Mouse (Mus musculus) CH12.LX (cell line): ENCODE results near the gene Cfc1. TPM values are rescaled to one million over a fixed set of nuclear protein-coding genes. Genes with fewer than 3 reads are reported as not detected.
A peak's percentile ranks its signal among the peaks of the same experiment; 100 is the strongest.

Experiments
- DNase-seq: peaks from one replicate; pipeline ENCODE4 v3.0.0-alpha.2; 2013; ENCODE audit errors: extremely low read depth
- H3K27ac ChIP-seq: 2 replicates; pipeline ENCODE4 v1.5.1; 2012; ENCODE audit warnings: low read depth, mild to moderate bottlenecking, control low read depth, moderate library complexity; ENCODE audit not compliant: insufficient read depth
- H3K27me3 ChIP-seq: replicated peaks from 2 replicates; pipeline ENCODE3; 2012; ENCODE audit warnings: inconsistent platforms
- H3K36me3 ChIP-seq, 2 experiments: replicated peaks in 1 of 2; 2 replicates each; pipeline versions ENCODE3 to v1.6.1; 2012; ENCODE audit warnings: inconsistent platforms in 1 of 2, low read length in 1 of 2, mild to moderate bottlenecking in 1 of 2, mixed read lengths in 1 of 2, moderate library complexity in 1 of 2; ENCODE audit not compliant: control insufficient read depth in 1 of 2, insufficient read depth in 1 of 2
- H3K4me1 ChIP-seq, 2 experiments: 2 replicates each; pipeline ENCODE4 v1.6.1; 2012; ENCODE audit warnings: inconsistent platforms in 1 of 2, moderate library complexity in 1 of 2; ENCODE audit not compliant: insufficient read depth in 2 of 2, control insufficient read depth in 1 of 2
- H3K4me2 ChIP-seq: 2 replicates; pipeline ENCODE4 v1.6.1; 2012; ENCODE audit warnings: low read depth, mild to moderate bottlenecking, control low read depth; ENCODE audit not compliant: poor library complexity, insufficient read depth, severe bottlenecking
- H3K4me3 ChIP-seq, 3 experiments: fragments of 150-350 bp in 1 of 3; sonication (generic) in 1 of 3; replicated peaks in 1 of 3; 2 replicates each; pipeline versions ENCODE3 to v1.5.1; 2011 to 2012; ENCODE audit warnings: low read depth in 2 of 3, low read length in 2 of 3, mild to moderate bottlenecking in 2 of 3, moderate library complexity in 2 of 3, control low read depth in 1 of 3, improper control_type of control experiment in 1 of 3, inconsistent platforms in 1 of 3, mixed read lengths in 1 of 3; ENCODE audit not compliant: poor library complexity in 1 of 3
- H3K79me2 ChIP-seq: replicated peaks from 2 replicates; pipeline ENCODE4 v1.6.1; 2012; ENCODE audit warnings: mild to moderate bottlenecking, moderate library complexity; ENCODE audit not compliant: control insufficient read depth, poor library complexity, insufficient read depth, severe bottlenecking; ENCODE audit errors: extremely low read depth
- H3K9ac ChIP-seq: 2 replicates; pipeline ENCODE4 v1.6.1; 2012; ENCODE audit warnings: low read depth, mild to moderate bottlenecking, control low read depth, moderate library complexity; ENCODE audit not compliant: insufficient read depth
- H3K9me3 ChIP-seq: replicated peaks from 2 replicates; pipeline ENCODE3; 2012; ENCODE audit warnings: low read length, inconsistent platforms, mixed read lengths
- BHLHE40 ChIP-seq: IDR thresholded peaks from 2 replicates; pipeline ENCODE4 v1.6.1; 2011; ENCODE audit warnings: mild to moderate bottlenecking, low read depth, low read length, improper control_type of control experiment
- CHD2 ChIP-seq: IDR thresholded peaks from 2 replicates; pipeline ENCODE4 v1.6.1; 2011; ENCODE audit warnings: low read length, improper control_type of control experiment
- E2F4 ChIP-seq: IDR thresholded peaks from 2 replicates; pipeline ENCODE4 v1.6.1; 2011; ENCODE audit warnings: low read depth, low read length, improper control_type of control experiment; ENCODE audit not compliant: insufficient replicate concordance
- EP300 ChIP-seq: IDR thresholded peaks from 2 replicates; pipeline ENCODE4 v1.6.1; 2011; ENCODE audit warnings: low read length, improper control_type of control experiment
- IRF4 ChIP-seq: IDR thresholded peaks from 2 replicates; pipeline ENCODE4 v1.6.1; 2014; ENCODE audit warnings: low read depth, mild to moderate bottlenecking, inconsistent platforms, low read length, improper control_type of control experiment
- JUND ChIP-seq: conservative IDR thresholded peaks from 2 replicates; pipeline ENCODE4 v1.6.1; 2011; ENCODE audit warnings: low read depth, low read length, improper control_type of control experiment
- MAX ChIP-seq: IDR thresholded peaks from 2 replicates; pipeline ENCODE4 v1.6.1; 2011; ENCODE audit warnings: low read length, improper control_type of control experiment
- MAZ ChIP-seq: IDR thresholded peaks from 2 replicates; pipeline ENCODE4 v1.6.1; 2012; ENCODE audit warnings: low read depth, mild to moderate bottlenecking, inconsistent platforms, low read length, improper control_type of control experiment, moderate library complexity
- MXI1 ChIP-seq: IDR thresholded peaks from 2 replicates; pipeline ENCODE4 v1.6.1; 2011; ENCODE audit warnings: mild to moderate bottlenecking, low read depth, low read length, improper control_type of control experiment
- MYC ChIP-seq: IDR thresholded peaks from 2 replicates; pipeline ENCODE4 v1.6.1; 2011; ENCODE audit warnings: low read depth, mild to moderate bottlenecking, improper control_type of control experiment, low read length
- NELFE ChIP-seq: IDR thresholded peaks from 2 replicates; pipeline ENCODE4 v1.6.1; 2011; ENCODE audit warnings: low read depth, low read length, improper control_type of control experiment
- PAX5 ChIP-seq: IDR thresholded peaks from 2 replicates; pipeline ENCODE4 v1.6.1; 2012; ENCODE audit warnings: low read length, inconsistent platforms, mixed read lengths
- POLR2A ChIP-seq: IDR thresholded peaks from 2 replicates; pipeline ENCODE4 v1.6.1; 2011; ENCODE audit warnings: low read depth, mild to moderate bottlenecking, improper control_type of control experiment, low read length
- POLR2AphosphoS2 ChIP-seq: IDR thresholded peaks from 2 replicates; pipeline ENCODE4 v1.6.1; 2011; ENCODE audit warnings: low read depth, low read length, improper control_type of control experiment
- TBP ChIP-seq: conservative IDR thresholded peaks from 2 replicates; pipeline ENCODE4 v1.6.1; 2011; ENCODE audit warnings: low read depth, low read length, improper control_type of control experiment
- TCF12 ChIP-seq: IDR thresholded peaks from 2 replicates; pipeline ENCODE4 v1.6.1; 2014; ENCODE audit warnings: low read depth, mild to moderate bottlenecking, inconsistent platforms, low read length, improper control_type of control experiment
- ZMIZ1 ChIP-seq: IDR thresholded peaks from 2 replicates; pipeline ENCODE4 v1.6.1; 2012; ENCODE audit warnings: low read depth, mild to moderate bottlenecking, inconsistent platforms, low read length, improper control_type of control experiment
- ZNF384 ChIP-seq: IDR thresholded peaks from 2 replicates; pipeline ENCODE4 v1.6.1; 2012; ENCODE audit warnings: low read depth, low read length, improper control_type of control experiment, inconsistent platforms
- dilution Hi-C: fragments of 300-500 bp; cut with MboI; formaldehyde crosslinking; loops from 2 replicates; pipeline ENCODE4 v1.14.3; 2020; ENCODE audit warnings: low sequenced_read_pairs; ENCODE audit not compliant: extremely low pct_unique_long_range_greater_than_20kb, extremely low pct_ligation_motif_present
- in situ Hi-C: fragments of 300-500 bp; cut with MboI; formaldehyde crosslinking; loops from 3 replicates; pipeline ENCODE4 v1.14.3; 2019; ENCODE audit warnings: low sequenced_read_pairs, low pct_ligation_motif_present, low pct_unique_long_range_greater_than_20kb, mixed read lengths
- polyA plus RNA-seq: library from polyadenylated mRNA; unstranded; fragments of >175 nt; gene quantifications from 2 replicates; pipeline ENCODE4 v1.2.1, GENCODE M21; 2012; ENCODE audit warnings: low read depth; ENCODE audit not compliant: insufficient read length
- total RNA-seq, 2 experiments: library from RNA; depleted of rRNA; stranded (reverse); fragments of 300-350 nt in 1 of 2; fragments of >200 nt in 1 of 2; gene quantifications; 2 replicates each; pipeline ENCODE4 v1.2.3; 2012 to 2014

Cfc1 gene
- total and polyA plus RNA-seq, 3 experiments = not detected

DNA sequence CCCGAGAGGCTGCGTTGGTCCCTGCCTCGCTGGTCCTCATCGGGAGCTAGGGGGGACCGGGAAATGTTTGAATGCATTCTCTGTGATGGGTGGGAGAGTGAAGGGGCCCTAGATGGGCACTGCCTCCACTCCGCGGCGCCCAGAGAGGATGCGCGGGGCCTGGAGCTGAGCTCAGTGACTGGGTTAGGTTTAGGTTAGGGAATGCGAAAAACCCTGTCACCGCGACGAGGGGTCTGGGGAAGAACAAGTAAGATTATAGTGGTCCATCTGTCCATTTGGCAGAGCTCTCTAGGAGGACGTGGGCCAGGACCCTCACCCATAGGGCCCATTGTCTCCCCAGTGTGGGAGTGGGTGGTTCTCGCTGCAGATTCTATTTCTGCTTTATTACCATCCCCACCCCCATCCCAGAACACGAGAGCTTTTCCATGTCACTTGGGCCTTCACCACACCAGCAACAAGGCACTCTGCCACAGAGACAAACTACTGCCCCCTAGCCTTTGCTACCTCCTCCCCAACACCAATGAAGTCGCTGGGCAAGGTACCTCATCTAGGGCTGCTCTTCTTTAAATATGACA lies 44.4 kb downstream of the Cfc1 start:
- peaks cover 39% of the 10 kb centered on the region for H3K27me3 ChIP-seq
- TF ChIP-seq POLR2AphosphoS2 (no peak), JUND (no peak), E2F4 (no peak), POLR2A (no peak), ZMIZ1 (no peak), TBP (no peak), ZNF384 (no peak), TCF12 (no peak), NELFE (no peak), CHD2 (no peak), MXI1 (no peak), MYC (no peak), PAX5 (no peak), MAX (no peak)
- H3K4me3 ChIP-seq = no peak overlapping the region
- H3K9me3 ChIP-seq = no peaks in the 10 kb centered on the region
- peaks cover 7 to 9% of the 10 kb centered on the region in 2 experiments for H3K4me1 ChIP-seq
- dilution Hi-C loops = no loop called here
- no peak overlapping the region for H3K9ac ChIP-seq
- DNase-seq = no peak
- no peaks in the 10 kb centered on the region for H3K79me2 ChIP-seq
- H3K36me3 ChIP-seq = no peaks in the 10 kb centered on the region
- peak overlapping the region; percentile 86; the same call in 1 of the 2 replicates for H3K4me2 ChIP-seq
- in situ Hi-C loops = no loop called here
- H3K27ac ChIP-seq = no peak overlapping the region

DNA sequence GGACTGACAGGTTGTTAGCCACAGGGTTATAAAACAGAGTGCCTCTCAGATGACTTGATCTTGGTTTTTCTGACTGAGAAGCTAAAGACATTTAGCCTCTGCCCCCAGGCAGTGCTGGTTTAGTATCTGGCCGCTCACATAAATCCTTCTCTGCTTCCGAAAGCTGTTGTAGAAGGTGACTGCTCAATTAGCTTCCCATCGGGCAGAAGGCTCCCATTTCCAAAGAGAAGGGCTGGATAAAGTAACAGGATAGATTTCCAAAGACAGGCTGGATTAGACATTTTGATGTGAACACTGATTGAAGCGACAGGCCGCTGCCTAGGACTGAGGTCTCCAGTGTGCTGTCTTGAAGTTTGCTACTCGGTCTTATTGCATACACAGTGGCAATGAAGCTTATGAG lies 46.8 kb downstream of the Cfc1 start:
- no peaks in the 10 kb centered on the region for H3K79me2 ChIP-seq
- no peak overlapping the region for H3K4me3 ChIP-seq
- no peak overlapping the region for H3K4me2 ChIP-seq
- H3K36me3 ChIP-seq = no peaks in the 10 kb centered on the region
- peaks cover 13 to 19% of the 10 kb centered on the region in 2 experiments for H3K4me1 ChIP-seq
- in situ Hi-C loops (no loop called here), dilution Hi-C loops (no loop called here)
- TF ChIP-seq TBP (no peak), BHLHE40 (no peak), PAX5 (no peak), POLR2AphosphoS2 (no peak), MAZ (no peak), EP300 (no peak), IRF4 (no peak)
- no peak overlapping the region for H3K27ac ChIP-seq
- no peak for DNase-seq
- H3K9ac ChIP-seq = no peak overlapping the region
- H3K27me3 ChIP-seq = peaks cover 48% of the 10 kb centered on the region
- H3K9me3 ChIP-seq = peaks cover 3% of the 10 kb centered on the region
